Mouse (Mus musculus): ENCODE data around the gene Faah.
A peak's percentile ranks its signal among the peaks of the same experiment; 100 is the strongest.

The Faah gene

GRCm38 (mm10) chr4:115943669-115944314, 73.9 kb downstream of the Faah start:
- peak; percentile 62 for DNase-seq (ENCODE audit: low spot score)

- DNase-seq (ENCODE audit: low spot score), result no peak
Measured at GRCm38 (mm10) chr4:115941242-115941820, 76.4 kb downstream of the Faah start.

DNA sequence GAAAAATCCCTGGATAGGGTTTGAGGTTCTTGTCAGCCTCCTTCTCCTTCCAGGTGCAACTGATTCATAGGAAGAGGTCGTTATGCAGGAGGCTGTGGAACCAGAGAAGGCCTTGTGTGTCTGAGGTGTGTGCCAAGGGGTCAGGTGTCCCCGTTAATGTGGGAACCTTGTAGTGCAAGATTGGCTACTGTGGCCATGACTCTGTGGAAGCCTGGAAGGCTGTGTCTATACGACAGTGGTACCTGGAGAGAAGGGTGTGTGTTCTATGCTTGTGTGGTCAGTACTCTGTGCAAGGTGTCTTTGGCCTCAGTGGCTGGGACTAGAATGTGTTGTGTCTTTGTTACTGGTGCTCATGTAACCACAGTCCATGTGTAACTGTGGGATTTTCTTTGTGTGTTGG, 77.0 kb downstream of the Faah start:
- no peak for DNase-seq (ENCODE audit: low spot score)

DNA sequence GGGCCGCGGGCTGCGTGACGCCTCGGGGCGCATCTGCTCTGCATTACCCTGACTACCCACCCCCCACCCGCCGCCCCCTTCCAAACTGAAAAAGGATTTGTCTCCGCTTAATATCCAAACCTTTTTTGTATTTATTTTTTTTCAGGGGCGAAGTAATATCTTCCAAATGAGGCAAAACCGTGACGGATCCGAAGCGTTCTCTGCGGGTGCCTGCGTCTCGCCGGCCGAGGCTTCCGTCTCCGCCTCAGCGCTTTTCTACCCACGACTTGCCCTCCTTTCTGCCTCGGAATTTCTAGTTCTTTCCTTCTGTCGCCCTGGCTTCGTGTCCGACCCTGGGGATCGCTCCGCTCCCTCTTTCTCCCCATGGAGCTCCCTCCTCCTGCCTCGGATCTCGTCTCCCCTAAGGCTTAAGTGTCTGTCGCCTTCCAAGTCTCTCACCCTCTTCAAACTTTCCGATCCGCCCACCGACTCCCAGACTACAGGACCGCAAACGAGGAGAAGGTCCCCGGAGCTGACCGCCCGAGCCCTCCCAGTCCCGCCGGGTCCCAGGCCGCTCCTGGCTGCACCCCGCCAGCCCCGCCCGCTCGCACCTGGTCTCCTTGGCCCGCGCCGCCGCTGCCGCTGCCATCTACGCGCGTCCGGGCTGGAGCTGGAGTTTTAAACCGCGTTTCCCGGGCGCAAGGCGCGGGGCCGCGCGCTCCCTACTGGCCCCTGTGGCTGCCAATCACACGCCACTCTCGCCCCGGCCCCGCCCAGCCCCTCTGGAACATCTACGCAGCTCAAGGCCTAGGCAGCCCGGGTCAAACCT, 78.2 kb downstream of the Faah start, which contains the start of gene Dmbx1:
Dmbx1 (minus strand) TSS at position 632 of the 808 bp plus-strand sequence.
- DNase-seq (ENCODE audit: low spot score), result peak; percentile 82

GRCm38 (mm10) chr4:115938276-115939160, 79.2 kb downstream of the Faah start:
- no peak for DNase-seq (ENCODE audit: low spot score)

DNA sequence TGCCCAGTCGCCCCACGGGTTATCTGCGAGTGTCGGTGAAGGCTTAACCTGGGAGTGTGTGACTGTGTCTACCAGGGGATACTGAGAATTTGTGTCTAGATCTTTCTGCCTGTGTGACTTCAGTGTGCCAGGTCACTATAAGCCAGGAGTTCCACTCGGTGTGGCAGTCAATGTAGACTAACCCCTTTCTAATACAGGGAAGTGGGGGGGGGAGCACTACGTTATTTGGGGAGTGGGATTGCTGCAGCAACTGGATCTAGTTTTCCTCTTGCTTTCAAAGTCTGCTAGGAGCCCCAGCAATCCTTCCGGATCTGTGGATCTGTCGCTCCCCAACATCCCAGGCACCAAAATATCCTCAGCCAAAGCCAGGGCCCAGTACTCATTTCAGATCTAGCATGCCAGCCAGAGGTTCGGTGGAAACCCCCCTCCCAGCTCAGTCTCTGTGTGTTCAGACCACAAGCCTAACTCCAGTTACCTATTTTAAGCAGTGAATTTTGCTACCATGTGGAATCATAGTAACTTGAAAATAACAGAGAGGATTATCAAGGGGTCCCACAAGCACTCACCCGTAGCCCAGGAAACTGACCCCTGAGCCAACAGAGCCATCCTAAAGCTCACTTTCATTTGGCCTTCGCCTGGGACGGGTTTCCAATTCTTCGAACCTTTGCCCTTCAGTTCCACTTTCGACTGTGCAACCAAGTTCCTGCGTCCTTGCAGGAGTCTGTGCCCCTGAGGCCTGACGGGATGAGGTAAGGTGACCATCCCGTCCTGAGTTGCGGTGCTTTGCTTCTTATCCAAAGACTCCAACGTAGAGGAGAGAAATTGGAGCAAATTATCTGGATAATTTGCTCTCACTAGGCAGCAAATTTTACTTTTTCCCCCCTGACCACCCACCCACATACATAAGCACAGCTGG, 80.4 kb downstream of the Faah start:
- DNase-seq (ENCODE audit: low spot score), result no peak

GRCm38 (mm10) chr4:115936646-115937045, 81.1 kb downstream of the Faah start:
- peak; percentile 23 for DNase-seq (ENCODE audit: low spot score)

- DNase-seq (ENCODE audit: low spot score), result peak; percentile 65
Measured at GRCm38 (mm10) chr4:115935835-115936581, 81.7 kb downstream of the Faah start.

- DNase-seq (ENCODE audit: low spot score), result no peak
Measured at GRCm38 (mm10) chr4:115931556-115932088, 86.1 kb downstream of the Faah start.

GRCm38 (mm10) chr4:115927637-115928036, 90.1 kb downstream of the Faah start:
- no peak for DNase-seq (ENCODE audit: low spot score)

- no peak for DNase-seq (ENCODE audit: low spot score)
Measured at GRCm38 (mm10) chr4:115923262-115923880, 94.4 kb downstream of the Faah start.

DNA sequence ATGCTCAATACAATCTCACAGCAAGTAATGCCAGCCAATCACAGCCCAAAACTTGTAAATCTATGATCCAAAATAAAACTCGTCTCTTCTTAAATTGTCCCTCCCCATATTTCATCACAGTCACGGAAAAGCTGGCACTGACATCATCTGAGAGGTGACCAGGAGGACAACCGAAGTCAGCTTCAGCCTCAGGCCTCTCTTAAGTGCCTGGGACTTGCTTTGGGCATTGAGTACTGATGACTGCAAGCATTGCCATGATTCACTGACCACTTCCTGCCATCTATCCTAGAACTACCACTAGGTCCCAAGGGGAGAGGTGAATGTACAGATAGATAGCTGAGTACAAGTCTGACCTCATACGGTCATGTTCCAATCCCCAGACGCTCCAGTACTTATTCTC, 95.0 kb downstream of the Faah start:
- no peak for DNase-seq (ENCODE audit: low spot score)

DNA sequence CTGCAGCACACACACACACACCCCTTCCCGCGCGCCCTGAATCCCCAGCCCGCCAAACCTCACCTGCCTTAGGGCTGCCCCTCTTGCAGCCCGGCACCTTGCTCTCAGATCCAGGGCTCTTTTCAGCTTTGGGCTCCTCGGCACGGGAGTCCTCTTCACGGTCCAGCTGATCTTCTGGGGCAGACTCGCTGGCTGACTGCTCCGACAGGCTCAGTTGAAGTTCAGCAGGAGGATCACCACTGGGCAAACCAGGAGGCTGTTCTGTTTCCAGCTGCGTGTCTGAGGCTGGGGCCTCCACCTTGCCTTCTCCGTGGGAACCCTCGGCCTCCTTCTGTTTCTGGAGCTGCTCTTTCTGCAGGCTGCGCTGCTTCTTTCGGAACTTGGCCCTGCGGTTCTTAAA, 97.8 kb downstream of the Faah start:
- DNase-seq (ENCODE audit: low spot score), result no peak
